Mouse (Mus musculus) spleen, embryonic (tissue): ENCODE measurements around the gene Anks1.

Source experiments
- CTCF ChIA-PET: fragments of 350-600 bp; sonication (Branson Sonifier 250); formaldehyde crosslinking; loops from one replicate; lab custom pipeline; 2022; lab: Charles Lee

The Anks1 gene

DNA sequence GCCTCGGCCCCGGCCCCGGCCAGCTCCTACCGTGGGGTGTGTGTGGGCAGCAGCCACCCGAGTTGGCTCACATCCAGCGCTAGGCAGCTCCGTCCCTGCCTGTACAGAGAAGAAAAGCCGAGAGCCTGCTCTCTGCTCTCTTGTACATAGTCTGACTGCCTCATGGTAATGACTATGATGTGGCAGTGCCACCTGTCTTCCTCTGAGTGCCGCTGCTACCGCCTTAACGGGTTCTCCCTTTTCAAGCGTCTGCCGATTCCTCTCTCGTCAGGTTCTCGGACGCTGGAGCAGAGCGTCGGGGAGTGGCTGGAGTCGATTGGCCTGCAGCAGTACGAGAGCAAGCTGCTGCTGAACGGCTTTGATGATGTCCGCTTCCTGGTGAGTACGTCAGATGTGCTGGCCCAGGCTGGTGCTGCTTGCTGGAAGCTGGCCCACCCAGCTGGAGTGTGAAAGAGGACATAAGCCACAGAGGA lies 133.2 kb downstream of the Anks1 start:
- CTCF ChIA-PET = interaction anchor here (0.5 kb wide), 1 partner anchor 106 kb away, joined by 7 read pairs; no protein-coding TSS in a partner anchor

- CTCF ChIA-PET = no interaction called here
Observed at GRCm38 (mm10) chr17:28047017-28047416, 137.9 kb downstream of the Anks1 start.

DNA sequence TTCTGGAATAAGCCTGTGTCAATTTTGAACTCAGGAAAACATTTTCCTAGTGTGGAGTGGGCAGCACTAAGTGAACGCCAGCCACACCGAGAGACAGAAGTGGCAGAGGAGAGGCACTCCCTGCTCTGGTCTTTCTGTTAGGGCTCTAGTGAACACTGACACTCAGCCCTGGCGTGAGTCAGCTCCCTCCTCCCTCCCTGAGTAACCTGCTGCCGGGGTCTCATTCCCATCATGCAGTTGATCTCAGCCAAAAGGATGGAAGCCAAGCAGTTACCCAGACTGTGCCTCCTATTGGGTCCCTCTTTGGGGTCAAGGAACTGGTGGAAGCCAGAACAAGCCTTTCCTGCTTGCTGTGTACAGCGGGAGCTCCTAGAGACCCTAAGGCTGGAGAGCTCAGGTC lies 138.4 kb downstream of the Anks1 start:
- CTCF ChIA-PET = interaction anchor here (1.6 kb wide), 1 partner anchor 64 kb away, joined by 4 read pairs; no protein-coding TSS in a partner anchor

DNA sequence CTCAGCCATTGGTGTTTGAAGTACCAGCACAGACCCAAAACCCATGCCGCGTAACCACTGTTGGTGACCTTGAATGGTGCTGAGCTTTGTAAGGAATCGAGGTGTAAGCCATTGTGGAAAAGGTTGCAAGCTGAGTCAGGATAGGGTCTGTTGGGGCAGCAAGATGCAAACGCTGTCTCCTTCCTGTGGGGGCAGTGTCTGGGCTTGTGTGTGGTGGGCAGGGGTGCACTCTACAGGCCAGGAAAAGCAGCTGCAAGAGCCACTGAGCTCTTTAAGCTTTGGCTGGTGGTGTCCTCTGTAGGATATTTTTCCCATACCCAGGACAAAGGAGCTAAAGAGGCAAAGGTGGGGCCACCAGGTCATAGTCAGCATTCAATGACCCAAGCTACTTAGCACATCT lies 139.3 kb downstream of the Anks1 start:
- CTCF ChIA-PET = interaction anchor here (1.6 kb wide), 1 partner anchor 65 kb away, joined by 4 read pairs; no protein-coding TSS in a partner anchor

DNA sequence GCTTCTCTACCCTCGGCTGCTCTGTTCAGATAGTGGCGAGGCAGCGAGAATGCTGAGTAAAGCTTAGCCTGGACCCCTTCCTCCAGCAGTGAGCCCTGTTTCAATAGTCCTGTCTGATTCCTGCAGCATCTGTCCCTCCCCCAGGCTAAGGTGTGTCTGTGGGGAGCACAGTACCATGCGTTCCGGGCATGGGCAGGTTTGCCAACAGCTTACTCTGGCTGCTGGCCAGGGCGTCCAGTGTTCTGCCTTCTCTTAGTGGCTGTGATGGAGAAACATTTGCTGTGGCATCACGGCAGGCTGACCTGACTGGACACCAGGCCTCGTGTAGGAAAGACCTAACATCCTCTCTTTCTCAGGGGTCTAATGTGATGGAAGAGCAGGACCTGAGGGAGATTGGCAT lies 141.1 kb downstream of the Anks1 start:
- CTCF ChIA-PET = interaction anchor here (0.7 kb wide), 1 partner anchor 10 kb away, joined by 4 read pairs; no protein-coding TSS in a partner anchor

DNA sequence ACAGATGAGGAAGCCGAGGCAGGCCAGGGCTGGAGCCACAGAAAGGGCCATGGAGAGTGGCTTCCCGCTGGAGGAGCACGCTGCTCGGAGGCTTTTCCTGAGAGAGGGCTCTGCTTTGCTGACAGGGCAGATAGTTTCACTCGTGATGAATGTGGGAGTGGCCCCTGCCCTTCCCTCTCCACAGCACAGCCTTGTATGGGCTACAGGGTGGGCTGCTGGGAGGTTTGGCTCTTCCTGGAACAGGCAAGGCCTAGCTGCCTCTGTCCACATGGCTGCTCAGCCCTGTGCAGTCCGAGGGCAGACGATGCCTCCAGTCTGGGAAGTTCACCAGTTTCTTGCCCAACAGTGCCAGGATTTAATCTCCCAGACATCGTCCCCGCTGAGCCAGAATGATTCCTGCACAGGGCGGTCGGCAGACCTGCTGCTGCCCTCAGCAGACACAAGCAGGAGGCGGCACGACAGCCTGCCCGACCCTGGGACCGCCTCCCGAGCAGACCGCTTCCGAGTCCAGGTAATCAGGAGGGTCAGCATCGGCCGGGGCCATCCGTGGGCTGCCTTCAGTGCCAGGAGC lies 143.3 kb downstream of the Anks1 start:
- CTCF ChIA-PET = no interaction called here

- CTCF ChIA-PET = no interaction called here
Observed at GRCm38 (mm10) chr17:28058346-28058745, 149.2 kb downstream of the Anks1 start.

DNA sequence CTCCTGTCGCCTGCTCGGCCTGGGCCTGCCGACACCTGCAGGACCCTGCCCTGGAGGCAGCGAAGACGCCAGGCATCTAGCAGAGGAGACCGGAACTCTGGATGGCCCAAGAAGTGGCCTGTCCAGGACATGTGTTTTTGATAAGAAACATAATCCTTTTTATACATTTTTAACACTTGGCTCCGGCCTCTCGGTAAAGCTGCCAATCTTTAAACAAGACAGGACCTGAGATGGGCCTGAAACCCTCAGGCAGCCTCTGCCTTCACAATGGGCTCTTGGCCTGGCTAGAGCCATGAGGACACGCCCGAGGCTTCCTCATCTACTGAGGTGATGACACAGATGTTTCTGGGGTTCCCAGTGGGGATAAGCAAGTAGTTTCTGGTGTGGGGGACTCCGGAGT lies 151.6 kb downstream of the Anks1 start:
- CTCF ChIA-PET = interaction anchor here (0.5 kb wide), 1 partner anchor 10 kb away, joined by 4 read pairs; no protein-coding TSS in a partner anchor

GRCm38 (mm10) chr17:28061472-28061871 lies 152.4 kb downstream of the Anks1 start:
- CTCF ChIA-PET = interaction anchor here (0.6 kb wide), 1 partner anchor 72 kb away, joined by 16 read pairs; no protein-coding TSS in a partner anchor

DNA sequence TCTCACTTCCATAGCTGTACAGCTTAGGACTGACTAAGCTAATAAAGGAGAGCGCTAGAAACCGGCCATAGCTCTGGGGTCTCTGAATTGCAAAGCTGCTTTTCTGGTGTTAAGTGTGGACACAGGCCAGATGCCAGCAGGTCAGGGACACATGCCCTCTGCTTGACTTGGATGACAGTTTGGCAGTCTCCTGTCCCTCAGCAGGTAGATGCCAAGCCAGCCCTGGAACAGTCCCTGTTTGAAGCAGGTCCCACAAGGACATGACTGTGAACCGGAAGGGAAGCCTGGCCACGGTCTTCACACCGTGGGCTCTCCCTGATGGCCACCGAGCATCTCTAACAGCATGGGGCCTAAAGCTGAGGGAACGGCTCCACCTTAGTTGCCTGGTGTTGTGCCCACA lies 153.6 kb downstream of the Anks1 start:
- CTCF ChIA-PET = no interaction called here

DNA sequence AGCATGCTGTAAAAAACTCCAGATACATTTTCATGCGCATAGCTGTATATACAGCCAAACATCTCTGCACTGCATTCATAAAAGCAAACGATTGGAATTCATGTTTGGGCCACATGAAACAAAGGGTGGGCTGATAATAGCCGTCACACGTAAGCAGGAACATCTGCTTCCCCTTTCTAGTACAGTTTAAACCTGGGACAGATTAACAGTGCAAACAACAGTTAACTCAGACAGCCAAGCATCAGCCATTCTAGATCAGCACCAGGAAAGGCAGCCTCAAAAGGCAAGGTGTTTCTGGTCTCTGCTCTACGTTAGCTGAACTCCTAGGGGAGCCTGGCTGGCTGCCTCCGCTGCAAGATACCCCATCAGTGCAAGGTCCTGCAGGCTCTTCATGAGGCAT lies 154.1 kb downstream of the Anks1 start:
- CTCF ChIA-PET = no interaction called here

DNA sequence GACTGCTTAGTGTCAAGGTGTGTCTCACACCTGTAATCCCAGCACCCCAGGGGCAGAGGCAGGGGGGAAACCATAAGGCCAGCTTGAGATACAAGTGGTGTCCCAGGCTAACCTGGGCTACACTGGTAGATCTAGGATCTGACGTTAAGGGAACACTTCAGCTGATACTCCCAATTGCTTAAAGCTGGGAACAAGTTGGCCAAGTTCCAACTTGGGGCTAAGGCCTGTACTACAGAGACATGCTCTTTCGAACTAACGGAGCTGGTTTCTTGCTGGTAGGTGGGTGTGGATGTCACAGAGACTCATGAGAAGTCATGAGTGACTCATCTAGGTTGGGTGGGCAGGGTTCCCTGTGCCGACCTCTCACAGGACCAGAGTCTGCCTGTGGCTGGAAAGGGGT lies 158.2 kb downstream of the Anks1 start:
- CTCF ChIA-PET = no interaction called here

GRCm38 (mm10) chr17:28069446-28069845 lies 160.3 kb downstream of the Anks1 start:
- CTCF ChIA-PET = no interaction called here

GRCm38 (mm10) chr17:28070256-28070655 lies 161.2 kb downstream of the Anks1 start:
- CTCF ChIA-PET = no interaction called here

DNA sequence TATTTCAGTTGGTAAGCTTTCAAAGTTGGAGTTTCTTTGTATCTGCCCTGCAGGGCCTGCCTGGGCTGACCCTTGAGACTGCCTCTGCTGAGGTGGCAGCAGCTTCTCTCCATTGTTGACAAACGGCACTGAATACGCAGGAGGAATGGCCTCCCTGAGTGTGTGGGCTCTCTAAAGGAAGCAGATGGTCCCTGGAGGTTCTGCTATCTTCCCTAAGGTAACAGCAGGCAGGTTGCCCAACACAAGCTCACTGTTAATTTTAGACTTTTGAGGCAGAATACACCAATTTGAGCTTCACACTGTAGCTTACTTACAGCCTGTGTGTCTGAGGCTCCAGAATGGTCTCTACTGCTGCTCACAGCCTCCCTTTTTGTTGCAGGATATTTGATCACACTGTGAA lies 163.6 kb downstream of the Anks1 start:
- CTCF ChIA-PET = no interaction called here

DNA sequence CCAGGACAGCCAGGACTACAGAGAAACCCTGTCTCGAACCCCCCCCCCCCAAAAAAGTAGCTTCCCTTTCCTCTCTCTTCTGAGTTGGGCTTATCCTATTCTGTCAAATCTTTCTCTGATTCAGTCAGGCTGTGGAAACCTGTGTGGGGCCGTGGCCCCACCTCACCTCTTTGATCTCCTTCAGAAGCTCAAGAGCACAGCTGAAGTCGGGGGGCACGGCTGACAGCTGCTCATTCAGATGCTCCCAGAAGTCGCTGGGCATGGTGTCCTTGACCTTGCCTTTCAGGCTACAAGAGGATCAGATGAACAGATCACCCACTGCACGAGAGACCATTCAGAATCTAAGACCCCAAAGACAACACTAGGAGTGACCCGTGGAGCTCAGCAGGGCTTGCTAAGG lies 165.4 kb downstream of the Anks1 start:
- CTCF ChIA-PET = no interaction called here

DNA sequence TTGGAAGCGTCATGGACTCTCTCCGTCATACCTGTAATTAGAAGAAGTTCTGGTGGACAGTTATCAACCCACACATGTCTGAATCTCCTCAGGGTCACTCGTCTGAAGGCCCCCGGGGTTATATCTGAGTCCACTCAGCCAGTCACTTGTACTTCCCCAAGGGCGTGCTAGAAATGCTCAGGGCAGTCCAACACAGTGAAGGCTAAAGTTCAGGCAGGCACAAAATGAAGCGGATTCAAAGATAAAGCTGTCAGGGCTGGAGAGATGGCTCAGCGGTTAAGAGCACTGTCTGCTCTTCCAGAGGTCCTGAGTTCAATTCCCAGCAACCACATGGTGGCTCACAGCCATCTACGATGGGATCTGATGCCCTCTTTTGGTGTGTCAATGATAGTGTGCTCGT lies 168.9 kb downstream of the Anks1 start:
- CTCF ChIA-PET = interaction anchor here (0.6 kb wide), 1 partner anchor 44 kb away, joined by 15 read pairs; no protein-coding TSS in a partner anchor

- CTCF ChIA-PET = no interaction called here
Observed at GRCm38 (mm10) chr17:28079618-28080017, 170.5 kb downstream of the Anks1 start.

DNA sequence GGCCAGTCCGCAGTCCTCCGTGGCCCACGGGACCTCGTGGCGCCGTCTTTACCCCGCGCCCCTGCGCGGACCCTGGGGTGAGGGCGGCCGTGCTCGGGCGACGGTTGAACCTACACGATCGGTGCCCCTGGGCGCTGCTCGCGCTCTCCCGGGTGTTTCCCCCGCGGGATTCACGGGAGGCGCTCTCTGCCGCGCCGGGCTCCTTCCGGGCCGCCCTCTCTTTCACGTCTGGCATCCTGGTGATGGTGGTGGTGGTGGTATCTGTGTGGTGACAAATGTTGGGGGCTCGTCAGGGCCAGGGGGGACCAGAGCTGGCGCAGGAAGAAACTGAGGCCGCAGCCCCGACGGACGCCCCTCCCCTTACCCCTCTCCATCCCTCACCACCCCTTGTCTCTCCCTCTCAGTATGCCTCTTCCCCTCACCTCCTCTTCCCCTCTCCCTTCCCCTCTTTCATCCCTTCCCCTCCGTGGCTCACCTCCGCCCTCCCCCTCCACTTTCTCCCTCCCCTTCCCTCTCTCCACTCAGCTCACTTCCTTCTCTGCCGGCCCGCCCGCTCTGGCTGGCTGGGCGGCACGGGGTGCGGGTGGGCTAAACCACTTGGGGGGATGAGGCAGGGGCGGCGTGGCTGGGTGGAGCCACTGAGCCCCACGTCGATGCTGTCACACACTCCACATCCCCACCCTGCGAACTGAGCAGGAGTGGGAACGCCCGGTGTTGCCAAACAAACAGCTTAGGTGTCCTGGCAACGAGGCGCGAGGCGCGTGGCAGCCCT lies 171.1 kb downstream of the Anks1 start, which contains the start of gene Tcp11:
Gene Tcp11 (minus strand): TSS at position 595 of the 772 bp plus-strand sequence.
- CTCF ChIA-PET = no interaction called here

DNA sequence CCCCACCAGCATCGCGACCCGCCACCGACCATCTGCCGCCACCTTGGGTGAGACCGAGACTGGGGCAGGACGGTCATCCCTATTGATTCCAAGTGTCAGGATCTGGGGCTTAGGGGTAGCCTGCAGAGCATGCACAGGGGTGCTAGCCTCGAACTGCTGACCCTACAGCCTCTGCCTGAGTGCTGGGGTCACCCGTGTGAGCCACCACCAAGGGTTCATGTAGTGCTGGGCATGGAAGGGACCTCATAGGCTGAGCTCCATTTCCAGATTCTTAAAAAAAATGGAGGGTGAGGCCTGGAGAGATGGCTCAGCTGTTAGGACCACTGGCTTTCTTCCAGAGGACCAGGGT lies 171.7 kb downstream of the Anks1 start:
- CTCF ChIA-PET = no interaction called here

GRCm38 (mm10) chr17:28081385-28081784 lies 172.3 kb downstream of the Anks1 start:
- CTCF ChIA-PET = no interaction called here

GRCm38 (mm10) chr17:28081856-28082255 lies 172.8 kb downstream of the Anks1 start:
- CTCF ChIA-PET = no interaction called here

DNA sequence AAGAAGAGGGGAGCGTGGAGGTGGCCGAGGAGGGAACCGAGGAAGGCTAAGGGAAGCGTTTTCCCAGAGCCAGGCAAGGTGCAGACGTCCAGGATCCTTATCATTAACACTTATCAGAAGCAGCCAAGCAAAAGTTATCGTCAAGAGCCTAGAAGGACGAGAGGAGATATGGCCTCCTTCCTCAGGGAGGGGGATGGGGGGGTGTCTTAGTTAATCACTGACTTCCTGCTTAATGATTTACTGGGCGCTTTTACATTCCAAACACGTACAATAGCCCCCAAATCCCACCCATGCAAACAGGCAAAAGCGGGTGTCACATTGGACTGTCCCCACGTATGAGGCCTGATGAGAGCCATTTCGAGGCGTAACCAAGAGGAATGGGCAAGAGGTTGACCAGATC lies 173.8 kb downstream of the Anks1 start:
- CTCF ChIA-PET = no interaction called here
